Mouse (Mus musculus): ENCODE measurements around the gene Cdh5.

- TF ChIP-seq CTCF (IDR thresholded peaks at IDR 0.05; ENCODE audit: borderline replicate concordance, insufficient read depth, low read depth, low read length) (no peak), POLR2A (IDR thresholded peaks at IDR 0.05; ENCODE audit: borderline replicate concordance, insufficient read depth, low read length) (no peak)
These were observed 5.7 kb downstream of the Cdh5 start for GRCm38 (mm10) chr8:104107111-104107510.
